Mouse (Mus musculus) olfactory bulb, adult 2 months (tissue): ENCODE data around the gene Rab39b. TPM values are rescaled to one million over a fixed set of nuclear protein-coding genes. Genes with fewer than 3 reads are reported as not detected.

Experiments used
- H3K27ac ChIP-seq: fragments of 200-500 bp; 2 replicates; pipeline ENCODE4 v1.5.1; 2012; ENCODE audit warnings: low read depth, low read length; ENCODE audit not compliant: insufficient read depth
- H3K4me1 ChIP-seq: fragments of 200-500 bp; 2 replicates; pipeline ENCODE4 v1.6.1; 2012; ENCODE audit warnings: low read length; ENCODE audit not compliant: control insufficient read depth, insufficient read depth
- H3K4me3 ChIP-seq: fragments of 200-500 bp; 2 replicates; pipeline ENCODE4 v1.5.1; 2012; ENCODE audit warnings: mild to moderate bottlenecking, low read depth, low read length, moderate library complexity; ENCODE audit not compliant: insufficient read depth
- CTCF ChIP-seq: fragments of 200-500 bp; IDR thresholded peaks from 2 replicates; pipeline ENCODE4 v1.5.1; 2012; ENCODE audit warnings: low read depth, mild to moderate bottlenecking, low read length, moderate library complexity; ENCODE audit not compliant: insufficient read depth
- POLR2A ChIP-seq: fragments of 200-500 bp; IDR thresholded peaks from 2 replicates; pipeline ENCODE4 v1.6.1; 2012; ENCODE audit warnings: mild to moderate bottlenecking, low read depth, low read length, moderate library complexity; ENCODE audit not compliant: insufficient read depth
- WGBS: fragments of 180-500 bp; shearing (Covaris S2); methylation state at CpG from one replicate; pipeline ENCODE4 v1.1.7; 2018; 5-methylcytosine and 5-hydroxymethylcytosine counted together
- polyA plus RNA-seq: library from polyadenylated mRNA; stranded (reverse); fragments of >200 nt; gene quantifications from 2 replicates; pipeline ENCODE4 v1.2.4, GENCODE M21; 2012; ENCODE audit warnings: low replicate concordance; ENCODE audit not compliant: missing spikeins, insufficient read depth, insufficient read length

The Rab39b gene
- polyA plus RNA-seq = not detected in 2 replicates

GRCm38 (mm10) chrX:75577582-75578324 lies at the start of gene Rab39b:
Rab39b (minus strand) TSS chrX:75578231.
- Histone ChIP-seq H3K27ac (peak within 1 kb of the TSS; percentile 54), H3K4me1 (no peaks in the 10 kb centered on the region), H3K4me3 (peak within 1 kb of the TSS; percentile 89)
- TF ChIP-seq POLR2A = peak; percentile 43
- no peak for TF ChIP-seq CTCF
- 15% methylated on average over 41 of the region's 41 CpGs for WGBS

DNA sequence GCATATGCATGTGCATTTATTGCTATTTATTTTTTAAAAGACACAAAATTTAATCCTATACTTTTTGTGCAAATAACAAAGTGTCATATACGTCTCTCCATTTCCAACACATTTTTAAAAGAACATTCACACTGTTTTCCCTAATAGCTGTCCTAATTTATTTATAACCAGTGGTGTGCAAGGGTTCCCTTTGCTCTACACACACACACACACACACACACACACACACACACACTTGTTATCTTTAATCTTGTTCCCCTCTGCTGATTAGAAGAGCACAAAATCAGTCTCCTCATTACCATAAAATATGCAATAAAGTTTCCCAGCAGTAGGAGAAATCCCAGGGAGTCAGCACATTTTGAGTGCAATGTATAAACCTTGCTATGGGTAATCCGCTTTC lies 508 bp upstream of the Rab39b start:
- H3K27ac ChIP-seq = no peak overlapping the region
- TF ChIP-seq POLR2A (no peak), CTCF (no peak)
- 79% methylated on average over 2 of the region's 2 CpGs for WGBS

More for the DNA sequence above, 508 bp upstream of the Rab39b start:
- Histone ChIP-seq H3K4me1 (no peaks in the 10 kb centered on the region), H3K4me3 (no peak overlapping the region)

Other genes starting within 250 kb of the Rab39b start
- not detected in 2 replicates for gene Fundc2, start 195.8 kb downstream of the Rab39b start, polyA plus RNA-seq
- gene F8, start 195.6 kb downstream of the Rab39b start, polyA plus RNA-seq = not detected in 2 replicates
- not detected in 2 replicates for gene Cmc4, start 161.6 kb downstream of the Rab39b start, polyA plus RNA-seq
- gene Mtcp1, start 161.6 kb downstream of the Rab39b start, polyA plus RNA-seq = not detected in 2 replicates
- not detected in 2 replicates for gene Brcc3, start 161.6 kb downstream of the Rab39b start, polyA plus RNA-seq
- gene Vbp1, start 63.9 kb downstream of the Rab39b start, polyA plus RNA-seq = not detected in 2 replicates